Mouse (Mus musculus): ENCODE measurements at regions not wholly inside any gene's neighbourhood (a gene's known extent, or its start where the extent isn't known, plus 50 kb on each side); places are given as distances from the start of the nearest gene placed in this dataset.

- TF ChIP-seq CTCF (IDR thresholded peaks at IDR 0.05; ENCODE audit: borderline replicate concordance, insufficient read depth, low read depth, low read length), result no peak
- TF ChIP-seq POLR2A (IDR thresholded peaks at IDR 0.05; ENCODE audit: borderline replicate concordance, insufficient read depth, low read length), result no peak
Observed at GRCm38 (mm10) chr4:94190940-94191339, 365.4 kb upstream of the Gm10306 start.
